Mouse (Mus musculus): ENCODE measurements around the gene Rspo3. TPM values are rescaled to one million over a fixed set of nuclear protein-coding genes. Genes with fewer than 3 reads are reported as not detected.

Rspo3 gene
- polyA plus RNA-seq, 1 experiment from 2014 or later = 0.51 TPM

DNA sequence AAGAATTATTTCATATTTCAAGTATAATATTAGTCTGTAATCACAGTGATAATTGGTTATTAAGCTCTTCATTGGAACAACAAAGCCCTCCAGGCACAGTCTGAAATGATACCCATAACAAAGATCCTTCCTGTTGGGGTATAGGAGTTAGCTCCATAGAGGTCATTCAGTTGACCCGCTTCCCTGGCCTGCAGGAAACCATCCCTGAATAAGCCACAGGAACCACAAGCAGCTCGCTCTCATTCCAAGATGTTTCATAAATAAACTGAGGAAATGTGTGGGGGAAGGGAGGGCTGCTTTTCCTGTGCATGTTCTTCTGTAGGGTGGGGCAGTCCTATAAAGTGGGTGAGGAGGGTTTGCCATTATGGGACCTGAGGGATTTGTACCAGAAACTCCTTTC is 27.5 kb downstream of the Rspo3 start:
- DNase-seq (ENCODE audit: low spot score) (no peak), ATAC-seq (peak; percentile 41; the same call in 1 of the 2 replicates)
- Histone ChIP-seq H3K4me3 (ENCODE audit: low read depth, low read length) (no peak overlapping the region), H3K27me3 (replicated peaks; ENCODE audit: insufficient read depth, low read length) (no peaks in the 10 kb centered on the region), H3K4me2 (replicated peaks; ENCODE audit: low read depth, low read length) (no peak overlapping the region), H3K9ac (replicated peaks; ENCODE audit: low read depth) (no peak overlapping the region), H3K4me1 (ENCODE audit: insufficient read depth, low read depth, low read length) (no peaks in the 10 kb centered on the region), H3K36me3 (ENCODE audit: insufficient read depth, low read length) (no peaks in the 10 kb centered on the region), H3K27ac (ENCODE audit: low read length) (no peak overlapping the region), H3K9me3 (ENCODE audit: low read length) (no peaks in the 10 kb centered on the region)
- TF ChIP-seq EP300 (IDR thresholded peaks at IDR 0.05) (peak; percentile 33; the same call in 1 of the 2 replicates), CTCF (IDR thresholded peaks at IDR 0.05) (no peak)
- WGBS = 56% methylated on average over 2 of the region's 2 CpGs

DNA sequence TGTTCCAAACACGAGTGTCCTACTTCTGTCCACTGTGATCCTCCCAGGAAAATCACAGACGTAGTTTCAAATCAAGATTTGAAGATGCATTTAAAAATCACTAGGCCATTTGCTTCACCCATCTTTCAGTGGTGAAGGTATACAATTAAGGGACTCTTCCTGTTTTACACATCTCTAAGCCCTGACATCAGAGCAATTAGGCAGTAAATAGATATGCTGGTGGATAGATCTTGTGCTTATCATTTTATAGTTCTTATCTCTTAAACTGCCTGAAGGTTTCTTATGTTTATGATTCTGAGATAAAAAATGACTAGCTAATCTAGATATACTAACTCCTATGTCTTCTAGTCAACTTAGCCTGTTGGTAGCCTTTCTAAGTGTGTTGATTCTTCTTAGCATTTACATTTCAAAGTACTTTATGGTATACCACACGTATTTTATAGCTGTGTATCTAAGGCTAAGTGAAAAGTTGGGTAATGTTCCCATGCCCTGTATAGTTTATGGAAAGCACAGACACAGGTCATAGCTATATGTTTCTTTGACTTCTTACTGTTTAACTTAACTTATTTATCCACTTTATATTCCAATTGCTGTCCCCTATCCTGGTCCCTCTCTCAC is 38.4 kb downstream of the Rspo3 start:
- WGBS = 58% methylated on average over 3 of the region's 3 CpGs
- no peak for DNase-seq (ENCODE audit: low spot score)

DNA sequence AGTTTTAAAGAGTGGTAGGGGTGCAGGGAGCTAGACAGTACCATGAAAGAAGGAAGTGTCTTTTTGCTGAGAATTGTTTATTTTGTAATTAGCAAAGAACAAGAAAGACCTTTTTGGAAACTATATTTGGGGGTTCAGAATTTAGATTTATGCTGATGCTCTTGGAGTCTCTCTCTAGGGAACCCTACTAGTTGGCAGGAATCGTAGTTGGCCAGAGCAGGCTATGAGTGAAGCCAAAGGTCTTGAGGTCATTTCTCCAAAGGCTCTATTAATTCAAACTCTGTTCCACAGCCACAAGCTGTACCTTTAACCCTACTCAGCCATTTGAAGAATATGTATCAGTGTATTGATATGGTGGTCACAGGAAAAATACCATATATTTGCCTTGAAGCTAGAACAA is 41.7 kb downstream of the Rspo3 start:
- Histone ChIP-seq H3K27me3 (replicated peaks; ENCODE audit: insufficient read depth, low read length) (no peaks in the 10 kb centered on the region), H3K9ac (replicated peaks; ENCODE audit: low read depth) (no peak overlapping the region), H3K9me3 (ENCODE audit: low read length) (no peaks in the 10 kb centered on the region), H3K4me3 (ENCODE audit: low read depth, low read length) (no peak overlapping the region), H3K27ac (ENCODE audit: low read length) (no peak overlapping the region), H3K36me3 (ENCODE audit: insufficient read depth, low read length) (no peaks in the 10 kb centered on the region), H3K4me2 (replicated peaks; ENCODE audit: low read depth, low read length) (no peak overlapping the region), H3K4me1 (ENCODE audit: insufficient read depth, low read depth, low read length) (no peaks in the 10 kb centered on the region)
- TF ChIP-seq EP300 (IDR thresholded peaks at IDR 0.05) = no peak
- TF ChIP-seq CTCF (IDR thresholded peaks at IDR 0.05) = no peak
- WGBS = 78% methylated on average over 1 of the region's 1 CpGs
- ATAC-seq = no peak
- DNase-seq (ENCODE audit: low spot score) = no peak

More for the DNA sequence above, 38.4 kb downstream of the Rspo3 start:
- Histone ChIP-seq H3K4me1 (ENCODE audit: insufficient read depth, low read depth, low read length) (no peaks in the 10 kb centered on the region), H3K36me3 (ENCODE audit: insufficient read depth, low read length) (no peaks in the 10 kb centered on the region), H3K9me3 (ENCODE audit: low read length) (no peaks in the 10 kb centered on the region), H3K9ac (replicated peaks; ENCODE audit: low read depth) (no peak overlapping the region), H3K4me2 (replicated peaks; ENCODE audit: low read depth, low read length) (no peak overlapping the region), H3K27me3 (replicated peaks; ENCODE audit: insufficient read depth, low read length) (no peaks in the 10 kb centered on the region), H3K27ac (ENCODE audit: low read length) (no peak overlapping the region), H3K4me3 (ENCODE audit: low read depth, low read length) (no peak overlapping the region)
- no peak for TF ChIP-seq CTCF (IDR thresholded peaks at IDR 0.05)
- no peak for TF ChIP-seq EP300 (IDR thresholded peaks at IDR 0.05)
- ATAC-seq = no peak

DNA sequence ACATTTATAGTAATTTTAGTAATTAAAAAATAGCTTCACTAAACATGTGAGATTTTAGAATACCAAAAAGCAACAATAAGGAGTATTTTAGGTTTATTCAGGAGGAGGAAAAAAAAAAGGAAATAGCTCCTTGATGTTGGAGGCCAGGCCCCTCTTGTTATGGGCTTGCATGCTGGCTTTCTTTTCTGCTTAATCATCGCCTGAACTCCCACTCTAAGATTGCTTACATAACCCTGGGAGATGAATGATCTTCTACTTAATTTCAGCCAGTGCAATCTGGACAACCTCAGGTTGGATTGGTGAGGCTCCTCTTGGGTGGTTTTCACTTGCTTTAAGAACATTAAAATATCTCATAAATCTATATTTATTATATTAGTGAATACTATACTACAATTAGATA is 54.7 kb downstream of the Rspo3 start:
- Histone ChIP-seq H3K4me2 (replicated peaks; ENCODE audit: low read depth, low read length) (no peak overlapping the region), H3K27me3 (replicated peaks; ENCODE audit: insufficient read depth, low read length) (no peaks in the 10 kb centered on the region), H3K27ac (ENCODE audit: low read length) (no peak overlapping the region), H3K36me3 (ENCODE audit: insufficient read depth, low read length) (no peaks in the 10 kb centered on the region), H3K9ac (replicated peaks; ENCODE audit: low read depth) (no peak overlapping the region), H3K4me3 (ENCODE audit: low read depth, low read length) (no peak overlapping the region), H3K4me1 (ENCODE audit: insufficient read depth, low read depth, low read length) (no peaks in the 10 kb centered on the region), H3K9me3 (ENCODE audit: low read length) (no peaks in the 10 kb centered on the region)
- WGBS = 35% methylated on average over 1 of the region's 1 CpGs
- ATAC-seq (no peak), DNase-seq (ENCODE audit: low spot score) (no peak)
- no peak for TF ChIP-seq EP300 (IDR thresholded peaks at IDR 0.05)
- no peak for TF ChIP-seq CTCF (IDR thresholded peaks at IDR 0.05)

DNA sequence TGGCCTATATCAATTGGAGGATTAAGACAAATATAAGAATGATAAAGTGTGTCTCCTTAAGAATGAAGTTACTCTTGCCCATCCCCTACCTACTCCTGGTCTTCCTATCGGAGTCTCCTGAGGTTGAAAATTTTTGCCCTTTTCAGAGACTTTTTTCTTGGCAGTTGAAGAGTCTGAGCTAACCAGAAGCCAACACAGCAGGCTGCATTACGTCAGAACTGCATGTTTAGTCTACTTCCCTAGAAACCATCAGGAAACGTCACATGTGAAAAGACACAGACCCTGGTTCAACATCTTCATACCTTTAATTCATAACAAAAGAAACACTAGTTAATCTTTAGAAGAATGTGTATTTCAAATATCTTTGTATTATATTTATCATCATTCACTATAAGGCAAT is 56.3 kb downstream of the Rspo3 start:
- H3K9me3 ChIP-seq (ENCODE audit: low read length) = no peaks in the 10 kb centered on the region
- H3K9ac ChIP-seq (replicated peaks; ENCODE audit: low read depth) = no peak overlapping the region
- H3K36me3 ChIP-seq (ENCODE audit: insufficient read depth, low read length) = no peaks in the 10 kb centered on the region
- no peak for DNase-seq (ENCODE audit: low spot score)
- no peak overlapping the region for H3K4me3 ChIP-seq (ENCODE audit: low read depth, low read length)
- H3K4me1 ChIP-seq (ENCODE audit: insufficient read depth, low read depth, low read length) = no peaks in the 10 kb centered on the region
- no peak overlapping the region for H3K4me2 ChIP-seq (replicated peaks; ENCODE audit: low read depth, low read length)
- 50% methylated on average over 3 of the region's 3 CpGs for WGBS
- H3K27me3 ChIP-seq (replicated peaks; ENCODE audit: insufficient read depth, low read length) = no peaks in the 10 kb centered on the region
- ATAC-seq = no peak
- H3K27ac ChIP-seq (ENCODE audit: low read length) = no peak overlapping the region
- TF ChIP-seq EP300 (IDR thresholded peaks at IDR 0.05) = no peak
- no peak for TF ChIP-seq CTCF (IDR thresholded peaks at IDR 0.05)

DNA sequence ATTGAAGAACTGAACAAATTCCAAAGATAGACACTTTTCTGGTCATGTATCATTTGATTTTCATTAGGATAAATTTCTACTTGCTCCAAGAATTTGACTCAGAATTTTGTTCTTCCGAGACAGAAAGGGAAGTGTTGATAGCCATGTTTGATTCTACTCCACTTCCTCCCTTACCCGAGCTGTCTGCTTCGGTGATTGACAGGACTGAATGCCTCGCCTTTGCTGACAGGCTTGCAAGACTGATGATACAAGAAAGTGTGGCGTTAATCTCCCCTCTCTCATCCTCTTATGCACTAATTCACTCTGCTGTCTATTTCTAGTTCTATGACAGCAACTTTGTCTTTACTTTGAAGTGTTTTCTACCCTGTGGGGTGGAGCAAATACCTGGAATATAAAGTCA is 65.2 kb downstream of the Rspo3 start:
- TF ChIP-seq EP300 (IDR thresholded peaks at IDR 0.05) (no peak), CTCF (IDR thresholded peaks at IDR 0.05) (no peak)
- Histone ChIP-seq H3K4me1 (ENCODE audit: insufficient read depth, low read depth, low read length) (no peaks in the 10 kb centered on the region), H3K9ac (replicated peaks; ENCODE audit: low read depth) (no peak overlapping the region), H3K4me3 (ENCODE audit: low read depth, low read length) (no peak overlapping the region), H3K36me3 (ENCODE audit: insufficient read depth, low read length) (no peaks in the 10 kb centered on the region), H3K4me2 (replicated peaks; ENCODE audit: low read depth, low read length) (no peak overlapping the region), H3K9me3 (ENCODE audit: low read length) (no peaks in the 10 kb centered on the region), H3K27me3 (replicated peaks; ENCODE audit: insufficient read depth, low read length) (no peaks in the 10 kb centered on the region), H3K27ac (ENCODE audit: low read length) (no peak overlapping the region)
- WGBS = 40% methylated on average over 5 of the region's 5 CpGs
- DNase-seq (ENCODE audit: low spot score) = no peak
- ATAC-seq = no peak

DNA sequence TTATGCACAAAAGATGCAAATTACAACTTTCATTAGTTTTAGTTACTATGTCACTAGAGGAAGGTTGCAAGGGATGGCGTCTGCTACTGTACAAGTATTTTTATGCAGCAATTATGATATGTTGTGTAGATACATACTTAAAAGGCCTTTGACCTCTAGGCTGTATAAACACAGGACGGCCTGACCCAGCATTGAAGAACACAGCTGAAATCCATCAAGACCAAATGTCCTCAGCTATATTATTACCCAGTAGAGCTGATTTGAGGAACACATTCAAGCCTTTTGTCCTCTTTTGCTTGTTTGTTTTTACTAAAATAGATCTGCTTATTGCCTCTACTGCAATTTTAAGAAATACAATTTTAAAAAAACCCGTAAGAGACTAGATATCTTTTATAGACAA is 75.6 kb downstream of the Rspo3 start:
- no peak for ATAC-seq
- no peaks in the 10 kb centered on the region for H3K4me1 ChIP-seq (ENCODE audit: insufficient read depth, low read depth, low read length)
- no peak for TF ChIP-seq CTCF (IDR thresholded peaks at IDR 0.05)
- TF ChIP-seq EP300 (IDR thresholded peaks at IDR 0.05) = no peak
- no peak overlapping the region for H3K4me3 ChIP-seq (ENCODE audit: low read depth, low read length)
- DNase-seq (ENCODE audit: low spot score) = no peak
- no peaks in the 10 kb centered on the region for H3K9me3 ChIP-seq (ENCODE audit: low read length)
- no peaks in the 10 kb centered on the region for H3K36me3 ChIP-seq (ENCODE audit: insufficient read depth, low read length)
- no peak overlapping the region for H3K27ac ChIP-seq (ENCODE audit: low read length)
- no peak overlapping the region for H3K9ac ChIP-seq (replicated peaks; ENCODE audit: low read depth)
- no peak overlapping the region for H3K4me2 ChIP-seq (replicated peaks; ENCODE audit: low read depth, low read length)
- no peaks in the 10 kb centered on the region for H3K27me3 ChIP-seq (replicated peaks; ENCODE audit: insufficient read depth, low read length)
- 47% methylated on average over 3 of the region's 3 CpGs for WGBS
